Mouse (Mus musculus): ENCODE results near the gene Gdpd5.

DNA sequence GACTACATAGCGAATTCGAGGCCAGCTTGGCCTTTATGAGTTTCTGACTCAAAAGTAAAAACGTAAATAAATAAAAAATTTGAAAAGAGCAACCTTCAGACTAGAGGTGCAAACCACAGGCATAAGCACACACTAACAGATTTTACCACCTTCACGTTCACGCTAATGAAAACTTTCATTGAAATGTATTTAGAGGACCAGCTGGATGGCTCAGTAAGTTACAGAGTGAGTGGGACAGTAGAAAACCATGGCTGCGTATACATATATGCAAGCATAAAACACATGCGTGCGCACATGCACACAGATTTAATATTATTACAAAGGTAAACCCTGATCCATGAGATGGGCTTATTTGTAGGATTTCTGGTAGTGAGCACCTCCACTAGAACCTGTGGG lies 102.7 kb downstream of the Gdpd5 start:
- TF ChIP-seq GATA1 (IDR thresholded peaks at IDR 0.05; ENCODE audit: borderline replicate concordance, low read length) (no peak), FLI1 (IDR thresholded peaks at IDR 0.05; ENCODE audit: low read length) (no peak)
